Mouse (Mus musculus): ENCODE measurements at regions not wholly inside any gene's neighbourhood (a gene's known extent, or its start where the extent isn't known, plus 50 kb on each side); places are given as distances from the start of the nearest gene placed in this dataset.

GRCm38 (mm10) chr2:51354800-51355199 lies 205.9 kb upstream of the Rnd3 start:
- TF ChIP-seq CTCF (IDR thresholded peaks at IDR 0.05; ENCODE audit: borderline replicate concordance, insufficient read depth, low read depth, low read length) (no peak), POLR2A (IDR thresholded peaks at IDR 0.05; ENCODE audit: borderline replicate concordance, insufficient read depth, low read length) (no peak)
